ENCODE assay signal across 17 mouse cellular contexts in the genomic region with DNA sequence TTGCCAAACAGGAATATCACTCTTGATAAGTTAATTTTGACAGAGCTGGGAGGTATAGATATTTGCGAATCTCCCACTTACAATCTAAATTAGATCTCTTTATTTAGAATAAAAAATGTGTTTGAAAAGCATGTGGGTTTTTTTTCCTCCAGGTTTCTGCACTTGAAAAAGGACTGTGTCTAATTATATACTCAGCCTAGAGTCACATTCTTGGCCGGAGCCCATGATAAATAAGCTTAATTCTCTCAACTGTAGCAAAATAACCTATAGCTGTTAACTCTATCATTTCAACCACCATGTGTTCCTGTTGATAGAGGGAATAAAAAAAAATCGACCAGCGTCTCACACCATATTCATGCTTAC.
A peak's percentile ranks its signal among the peaks of the same experiment; 100 is the strongest.
DNase-seq lines count a peak whose midpoint lies in the region; ATAC-seq lines count a peak whose summit lies in the region.
"Had no signal": no experiment of that assay in that cellular context is flagged by ENCODE, and none has a peak within 500 bp of the region (broad histone marks: within the 10 kb centered on the region; RNA-seq: fewer than 3 reads in every experiment).

No protein-coding gene starts in this region.

- H3K4me1 ChIP-seq in heart, embryonic 11.5 days (ENCODE audit: control insufficient read depth, insufficient read depth, low read length): peaks cover 17% of the 10 kb centered on the region
- peaks cover 5% of the 10 kb centered on the region; the same call in 1 of the 2 replicates for H3K4me1 ChIP-seq in kidney, embryonic 15.5 days
- H3K4me1 ChIP-seq in embryonic facial prominence, embryonic 14.5 days (ENCODE audit: control insufficient read depth, insufficient read depth, low read length): peaks cover 18% of the 10 kb centered on the region
- no peaks in the 10 kb centered on the region for H3K4me1 ChIP-seq in liver, embryonic 11.5 days (replicated peaks; ENCODE audit: control insufficient read depth, insufficient read depth, low read length)

- no peak overlapping the region; the same call in 1 of the 2 replicates for H3K4me2 ChIP-seq in heart, embryonic 11.5 days
- H3K4me2 ChIP-seq in kidney, embryonic 15.5 days: no peak overlapping the region
- peak overlapping the region; percentile 30; the same call in 1 of the 2 replicates for H3K4me2 ChIP-seq in embryonic facial prominence, embryonic 14.5 days (ENCODE audit: low read depth, low read length)
- H3K4me2 ChIP-seq in liver, embryonic 11.5 days: no peak overlapping the region
- H3K4me2 ChIP-seq: hindbrain, embryonic 12.5 days; neural tube, embryonic 13.5 days had no signal

- no peak for DNase-seq in heart, adult 18-20 months
- DNase-seq in kidney, adult 18-20 months: no peak
- DNase-seq in MN1 (ENCODE audit: low spot score): peak; percentile 36
- DNase-seq in embryonic facial prominence, embryonic 14.5 days (ENCODE audit: low spot score): peak; percentile 82
- DNase-seq in liver, embryonic 11.5 days (ENCODE audit: low spot score): no peak
- DNase-seq: cerebellum, postnatal 14 days; embryo, embryonic 11 days; liver, postnatal 0 days; right cerebral cortex, postnatal 14 days; thymus, postnatal 14 days had no signal

- no peaks in the 10 kb centered on the region for H3K36me3 ChIP-seq in heart, embryonic 11.5 days (ENCODE audit: control insufficient read depth, insufficient read depth, low read length)
- no peaks in the 10 kb centered on the region for H3K36me3 ChIP-seq in kidney, embryonic 15.5 days
- no peaks in the 10 kb centered on the region for H3K36me3 ChIP-seq in embryonic facial prominence, embryonic 14.5 days (ENCODE audit: control insufficient read depth, insufficient read depth, low read length)
- H3K36me3 ChIP-seq in liver, embryonic 11.5 days (ENCODE audit: control insufficient read depth, insufficient read depth, low read length): no peaks in the 10 kb centered on the region
- H3K36me3 ChIP-seq: hindbrain, embryonic 12.5 days; neural tube, embryonic 13.5 days; stomach, embryonic 15.5 days had no signal

- peak overlapping the region; percentile 51 for H3K27ac ChIP-seq in heart, embryonic 11.5 days (ENCODE audit: low read depth, low read length)
- H3K27ac ChIP-seq in kidney, embryonic 15.5 days: peak overlapping the region; percentile 78
- peak overlapping the region; percentile 28; the same call in 1 of the 2 replicates for H3K27ac ChIP-seq in embryonic facial prominence, embryonic 14.5 days (replicated peaks; ENCODE audit: low read depth, low read length)
- no peak overlapping the region for H3K27ac ChIP-seq in liver, embryonic 11.5 days (ENCODE audit: low read depth, low read length)
- H3K27ac ChIP-seq: hindbrain, embryonic 12.5 days; stomach, embryonic 15.5 days had no signal

- no peak overlapping the region for H3K4me3 ChIP-seq in heart, embryonic 11.5 days (ENCODE audit: low read depth, low read length)
- no peak overlapping the region for H3K4me3 ChIP-seq in kidney, embryonic 15.5 days (replicated peaks)
- no peak overlapping the region for H3K4me3 ChIP-seq in embryonic facial prominence, embryonic 14.5 days (ENCODE audit: low read depth, low read length)
- no peak overlapping the region for H3K4me3 ChIP-seq in liver, embryonic 11.5 days (ENCODE audit: low read depth, low read length)
- H3K4me3 ChIP-seq: erythroblast, embryonic 14.5 days; hindbrain, embryonic 12.5 days; neural tube, embryonic 13.5 days; stomach, embryonic 15.5 days had no signal

- no peaks in the 10 kb centered on the region for H3K9me3 ChIP-seq in heart, embryonic 11.5 days (replicated peaks; ENCODE audit: control insufficient read depth, low read length)
- H3K9me3 ChIP-seq in kidney, embryonic 15.5 days (replicated peaks): no peaks in the 10 kb centered on the region
- H3K9me3 ChIP-seq in embryonic facial prominence, embryonic 14.5 days (ENCODE audit: control insufficient read depth, low read length): no peaks in the 10 kb centered on the region
- H3K9me3 ChIP-seq in liver, embryonic 11.5 days (ENCODE audit: control insufficient read depth, low read length): no peaks in the 10 kb centered on the region
- H3K9me3 ChIP-seq: hindbrain, embryonic 12.5 days; neural tube, embryonic 13.5 days; stomach, embryonic 15.5 days had no signal

- no peak for ATAC-seq in heart, embryonic 11.5 days (replicated peaks; ENCODE audit: insufficient number of reproducible peaks, low FRiP score, low TSS enrichment)
- no peak for ATAC-seq in kidney, embryonic 15.5 days (replicated peaks; ENCODE audit: low FRiP score)
- no peak for ATAC-seq in embryonic facial prominence, embryonic 14.5 days (ENCODE audit: low read depth)
- ATAC-seq in liver, embryonic 11.5 days (replicated peaks; ENCODE audit: low FRiP score): no peak
- ATAC-seq: inflammation-experienced regulatory T-cells, adult 6 months; liver, postnatal 0 days had no signal

- H3K27me3 ChIP-seq in heart, embryonic 11.5 days (ENCODE audit: control insufficient read depth, insufficient read depth, low read length): no peaks in the 10 kb centered on the region
- no peaks in the 10 kb centered on the region for H3K27me3 ChIP-seq in kidney, embryonic 15.5 days
- no peaks in the 10 kb centered on the region for H3K27me3 ChIP-seq in embryonic facial prominence, embryonic 14.5 days (replicated peaks; ENCODE audit: control insufficient read depth, insufficient read depth, low read length)
- no peaks in the 10 kb centered on the region for H3K27me3 ChIP-seq in liver, embryonic 11.5 days (replicated peaks; ENCODE audit: control insufficient read depth, insufficient read depth, low read length)
- H3K27me3 ChIP-seq: hindbrain, embryonic 12.5 days; neural tube, embryonic 13.5 days; stomach, embryonic 15.5 days had no signal

- 48% methylated on average over 4 of the region's 4 CpGs for WGBS in heart, embryonic 11.5 days (ENCODE audit: insufficient replicate concordance)
- 47% methylated on average over 4 of the region's 4 CpGs for WGBS in kidney, embryonic 15.5 days
- 26% methylated on average over 4 of the region's 4 CpGs for WGBS in embryonic facial prominence, embryonic 14.5 days
- WGBS in liver, embryonic 11.5 days: 70% methylated on average over 4 of the region's 4 CpGs

- no peak overlapping the region for H3K9ac ChIP-seq in heart, embryonic 11.5 days (ENCODE audit: low read depth, low read length)
- H3K9ac ChIP-seq in kidney, embryonic 15.5 days: no peak overlapping the region
- H3K9ac ChIP-seq in embryonic facial prominence, embryonic 14.5 days (ENCODE audit: low read depth, low read length): no peak overlapping the region
- no peak overlapping the region for H3K9ac ChIP-seq in liver, embryonic 11.5 days (ENCODE audit: low read depth, low read length)
- H3K9ac ChIP-seq: hindbrain, embryonic 12.5 days; liver, postnatal 0 days; neural tube, embryonic 13.5 days; stomach, embryonic 15.5 days had no signal

Comparison
In these comparisons a context has a peak if more than half of its experiments do, and no peak if none do; other contexts are left out.
1. DNase-seq: peak in MN1 (single experiment) and embryonic facial prominence, embryonic 14.5 days (single experiment); none in heart, adult 18-20 months (0 of 2), kidney, adult 18-20 months (single experiment) and liver, embryonic 11.5 days (single experiment).